Mouse (Mus musculus) monocyte, adult 59 days (primary cell): ENCODE data around the gene Terf2. TPM values are rescaled to one million over a fixed set of nuclear protein-coding genes. Genes with fewer than 3 reads are reported as not detected.

ENCODE experiments used
- total RNA-seq, 2 experiments: library from RNA; stranded (reverse); gene quantifications; one replicate each; pipeline ENCODE4 v1.2.4; 2023

Gene Terf2
- total RNA-seq, result 10 to 100 TPM; 25.1 to 27.2 TPM

DNA sequence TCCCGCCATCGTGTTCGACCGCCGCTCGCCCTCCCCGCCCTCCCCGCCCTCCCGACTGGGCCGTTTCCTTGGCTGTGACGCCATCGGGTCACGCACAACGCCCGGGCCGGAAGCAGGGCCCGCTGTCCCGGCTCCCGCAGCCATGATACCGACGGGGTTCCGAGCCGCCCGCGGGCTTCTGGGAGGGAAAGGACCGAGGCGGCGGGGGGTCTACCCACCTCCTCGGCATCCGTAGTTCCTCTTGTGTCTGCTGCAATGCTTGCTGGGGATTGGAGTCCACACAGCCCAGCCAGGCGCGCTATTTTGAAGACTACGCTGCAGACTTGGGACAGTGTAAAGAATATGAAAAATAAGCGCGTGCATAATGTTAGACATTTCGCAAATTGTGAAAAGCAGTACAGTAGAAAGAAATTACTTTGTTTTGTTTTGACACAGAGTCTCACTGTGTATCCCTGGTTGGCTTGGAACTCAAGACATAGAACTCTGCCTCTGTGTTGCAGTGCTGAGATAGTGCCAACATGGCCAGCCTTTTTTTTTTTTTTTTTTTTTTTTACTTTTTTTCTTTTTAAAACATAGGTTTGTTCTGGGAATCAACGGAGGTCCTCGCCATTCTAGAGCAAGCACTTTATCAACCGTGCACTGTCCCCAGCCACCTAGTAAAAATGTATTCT, at the start of gene Terf2:
Gene Terf2, minus strand, starts transcription at position 182 of the 671 bp plus-strand sequence.

GRCm38 (mm10) chr8:107065511-107066496, 30.5 kb downstream of the Terf2 start, which contains the start of gene Tmed6:
TSS of gene Tmed6 (minus strand) at chr8:107065644.

DNA sequence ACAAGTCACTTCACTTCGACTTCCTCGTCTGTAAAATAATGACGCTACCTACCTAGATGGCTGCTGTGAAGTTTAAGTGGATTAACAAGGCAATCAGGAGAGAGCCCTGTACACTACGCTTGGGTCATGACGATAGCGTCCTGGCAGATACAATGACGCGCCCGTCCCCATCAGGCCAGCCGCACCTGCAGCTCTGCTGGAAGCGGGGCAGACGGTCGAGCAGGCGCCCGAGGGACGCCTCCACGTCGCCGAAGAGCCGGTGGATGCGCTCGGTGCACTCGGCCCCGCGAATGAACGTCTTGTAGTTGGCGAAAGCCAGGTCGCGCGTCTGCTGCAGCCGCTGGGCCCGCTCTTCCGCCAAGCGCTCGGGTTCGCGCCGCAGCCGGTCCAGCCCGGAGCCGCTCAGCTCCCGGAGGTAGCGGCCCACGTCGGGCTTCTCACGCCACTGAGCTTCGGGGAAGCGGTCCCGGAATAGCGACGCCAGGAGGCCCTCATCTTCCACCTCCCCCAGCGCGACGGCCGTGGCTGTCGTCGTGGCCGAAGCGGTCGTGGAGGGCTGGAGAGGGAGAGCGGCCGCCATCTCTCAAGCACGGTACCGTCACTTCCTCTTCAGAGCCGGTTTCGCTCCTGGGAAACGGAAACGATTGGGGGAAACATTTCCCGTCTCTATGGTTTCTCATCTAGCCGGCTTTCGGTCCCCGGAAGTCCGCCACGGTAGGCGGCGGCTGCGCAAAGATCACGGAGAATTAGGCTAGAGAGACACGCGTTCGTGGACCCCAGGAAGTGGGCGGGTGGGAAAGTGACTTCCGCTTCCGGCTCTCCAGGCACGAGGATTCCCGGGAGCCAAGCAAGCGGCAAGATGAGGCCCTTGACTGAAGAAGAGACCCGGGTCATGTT, 40.0 kb downstream of the Terf2 start, which contains the start of the genes Cog8 and Nip7:
Gene Cog8, minus strand, starts transcription at position 614 of the 897 bp plus-strand sequence.
Gene Nip7, plus strand, starts transcription at position 802 of the 897 bp plus-strand sequence.

DNA sequence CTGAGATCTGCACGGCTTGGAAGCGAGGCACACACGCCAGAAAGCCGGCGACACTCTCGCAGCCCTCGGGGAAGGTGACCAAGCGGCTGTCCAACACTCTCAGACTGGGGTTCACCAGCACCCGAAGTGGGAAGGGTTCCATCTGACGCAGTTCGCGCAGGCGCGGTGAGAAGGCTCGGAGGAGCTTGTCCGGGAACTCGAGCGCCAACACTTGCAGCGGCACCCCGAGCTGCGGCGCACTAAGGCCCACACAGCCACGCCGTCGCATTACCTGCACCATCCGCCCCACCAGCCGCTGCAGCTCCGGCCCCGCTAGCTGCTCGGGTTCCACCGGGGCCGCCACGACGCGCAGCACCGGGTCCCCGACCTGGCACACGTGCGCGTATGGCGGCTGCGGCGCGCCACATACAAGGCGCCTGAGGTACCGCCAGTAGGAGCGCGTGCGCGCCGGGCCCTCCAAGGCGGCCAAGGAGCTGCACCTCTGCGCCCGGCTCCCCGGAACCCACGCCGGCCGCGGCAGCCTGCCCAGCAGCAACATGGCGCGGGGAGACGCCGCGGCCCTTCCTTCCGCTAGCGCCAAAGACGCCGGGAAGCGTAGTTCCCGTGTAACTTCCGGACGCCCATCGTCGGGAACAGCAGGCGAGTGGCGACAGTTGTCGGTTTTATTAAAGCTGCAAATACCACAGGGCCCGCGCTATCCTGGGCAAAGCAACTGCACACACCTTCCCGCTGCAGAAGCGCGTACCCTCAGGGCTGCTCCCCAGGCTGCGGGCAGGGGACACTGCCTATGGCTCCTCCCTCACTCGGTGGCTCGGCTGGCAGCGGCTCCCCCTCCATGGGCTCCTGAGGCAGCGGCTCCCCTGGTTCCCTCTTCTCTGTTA, 48.0 kb downstream of the Terf2 start, which contains the start of gene Pdf:
Gene Pdf, minus strand, starts transcription at position 554 of the 881 bp plus-strand sequence.

DNA sequence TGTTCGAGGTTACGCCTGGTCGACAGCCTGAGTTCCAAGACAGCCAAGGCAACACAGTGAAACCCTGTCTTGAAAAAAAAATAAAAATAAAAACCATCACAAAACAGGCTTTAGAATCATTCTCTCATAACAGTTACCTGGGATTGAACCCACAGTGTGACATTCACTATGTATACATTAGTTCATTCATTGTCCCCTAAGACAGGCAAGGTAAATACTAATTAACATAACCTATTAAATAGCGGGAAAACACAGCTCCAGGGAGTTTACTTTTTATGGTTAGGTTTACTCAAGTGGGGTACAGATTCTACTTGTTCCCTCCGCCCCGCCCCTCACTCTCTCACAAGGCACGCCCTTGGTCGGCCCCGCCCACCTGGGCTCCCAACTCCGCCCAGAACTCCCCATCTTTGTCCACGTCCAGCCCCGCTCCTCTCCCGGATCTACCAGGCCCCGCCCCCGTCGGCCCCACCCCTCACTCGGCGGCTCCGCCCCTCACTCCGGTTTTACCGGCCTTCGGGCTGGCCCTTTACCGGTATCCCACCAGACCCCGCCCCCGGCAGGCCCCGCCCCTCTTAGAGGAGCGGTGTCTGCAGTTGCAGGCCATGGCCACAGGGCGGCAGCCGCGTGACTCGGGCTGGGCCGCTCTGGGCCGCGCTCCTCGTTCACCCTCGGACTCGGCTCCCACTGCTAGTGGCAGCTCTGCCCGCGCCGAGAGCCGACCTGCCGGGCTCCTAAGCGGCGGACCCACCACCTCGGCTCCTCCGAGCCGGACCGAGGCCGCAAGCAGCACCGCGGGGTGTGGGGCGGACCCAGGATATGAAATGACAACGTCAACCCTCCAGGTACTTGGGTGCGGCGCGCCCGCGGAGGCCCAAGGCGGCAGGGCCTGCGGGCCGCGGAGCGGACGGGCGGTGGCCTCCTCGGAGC, 65.4 kb downstream of the Terf2 start, which contains the start of gene Vps4a:
Gene Vps4a, plus strand, starts transcription at position 573 of the 927 bp plus-strand sequence.

Other genes starting within 250 kb of the Terf2 start
- gene Has3, start 226.3 kb downstream of the Terf2 start, total RNA-seq, result under 1 TPM; 0.08 to 0.55 TPM
- gene Utp4, start 202.9 kb downstream of the Terf2 start, total RNA-seq, result 10 to 100 TPM; 16.8 to 17.1 TPM
- 10 to 100 TPM; 11.8 to 13.9 TPM for gene Sntb2, start 160.8 kb downstream of the Terf2 start, total RNA-seq
- 10 to 100 TPM; 34.3 to 37.7 TPM for gene Vps4a, start 65.3 kb downstream of the Terf2 start, total RNA-seq
- gene Pdf, start 47.9 kb downstream of the Terf2 start, total RNA-seq, result 1 to 10 TPM; 7.5 TPM
- gene Cog8, start 39.9 kb downstream of the Terf2 start, total RNA-seq, result 10 to 100 TPM; 24.4 to 24.9 TPM
- 10 to 100 TPM; 28.5 to 35.2 TPM for gene Nip7, start 39.7 kb downstream of the Terf2 start, total RNA-seq
- gene Tmed6, start 30.9 kb downstream of the Terf2 start, total RNA-seq, result under 1 TPM in 1 of 2 experiments, not detected in 1; 0.85 TPM
- gene Cyb5b, start 54.1 kb upstream of the Terf2 start, total RNA-seq, result 10 to 100 TPM; 34.9 to 35.2 TPM
- 100 to 1,000 TPM; 100 to 102 TPM for gene Nfat5, start 196.9 kb upstream of the Terf2 start, total RNA-seq